Mouse (Mus musculus) forebrain, embryonic 10.5 days (tissue): ENCODE results near the gene Nrcam. TPM values are rescaled to one million over a fixed set of nuclear protein-coding genes. Genes with fewer than 3 reads are reported as not detected.

Experiments
- DNase-seq: peaks from one replicate; pipeline ENCODE4 v3.0.0-alpha.2; 2017; ENCODE audit warnings: low spot score; ENCODE audit errors: extremely low spot score
- H3K27ac ChIP-seq: fragments of 300-500 bp; sonication (generic); 2 replicates; pipeline ENCODE4 v1.5.1; 2016; ENCODE audit warnings: mild to moderate bottlenecking
- H3K27me3 ChIP-seq: fragments of 300-500 bp; sonication (generic); 2 replicates; pipeline ENCODE4 v1.6.1; 2016; ENCODE audit warnings: mild to moderate bottlenecking; ENCODE audit not compliant: poor library complexity, severe bottlenecking
- H3K36me3 ChIP-seq: fragments of 300-500 bp; sonication (generic); replicated peaks from 2 replicates; pipeline ENCODE4 v1.6.1; 2016; ENCODE audit warnings: mild to moderate bottlenecking, moderate library complexity
- H3K4me1 ChIP-seq: fragments of 300-500 bp; sonication (generic); 2 replicates; pipeline ENCODE4 v1.6.1; 2016
- H3K4me3 ChIP-seq: fragments of 300-500 bp; sonication (generic); 2 replicates; pipeline ENCODE4 v1.5.1; 2016; ENCODE audit warnings: mild to moderate bottlenecking, moderate library complexity
- H3K9me3 ChIP-seq: fragments of 300-500 bp; sonication (generic); 2 replicates; pipeline ENCODE4 v1.6.1; 2016; ENCODE audit warnings: mild to moderate bottlenecking, moderate library complexity
- WGBS: fragments of 180-500 bp; shearing (Covaris S2); methylation state at CpG from one replicate; pipeline ENCODE4 v1.1.7; 2016; 5-methylcytosine and 5-hydroxymethylcytosine counted together
- polyA plus RNA-seq: library from polyadenylated mRNA; unstranded; fragments of >200 nt; fragmentation: Nextera tagmentation; extraction: Ambion mirVana; gene quantifications from 2 replicates; pipeline ENCODE4 v1.2.1, GENCODE M21; 2016

The Nrcam gene
- polyA plus RNA-seq, 1 experiment from 2014 or later = 19.4 TPM

DNA sequence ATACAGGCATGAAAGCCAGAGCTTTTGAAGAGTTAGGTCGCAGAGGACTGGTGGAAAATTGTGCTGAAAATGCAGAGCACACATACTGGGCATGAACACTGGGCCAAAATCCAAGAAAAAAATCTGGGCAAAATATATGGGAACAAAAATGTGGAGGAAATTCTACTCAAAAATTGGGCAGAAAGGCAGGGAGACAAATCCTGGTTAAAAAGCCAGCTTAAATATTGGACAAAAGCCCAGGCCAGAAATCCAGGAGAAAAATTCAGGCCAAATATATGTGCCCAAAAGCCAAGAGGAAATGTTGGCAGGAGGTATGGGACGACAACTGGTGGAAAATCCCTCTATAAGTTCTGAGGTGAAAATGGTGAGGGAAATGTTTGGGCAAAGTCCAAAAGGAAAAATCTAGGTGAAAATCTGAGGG lies 288.3 kb downstream of the Nrcam start:
- Histone ChIP-seq H3K9me3 (no peaks in the 10 kb centered on the region), H3K27me3 (no peaks in the 10 kb centered on the region), H3K27ac (no peak overlapping the region), H3K4me3 (no peak overlapping the region), H3K4me1 (no peaks in the 10 kb centered on the region), H3K36me3 (no peaks in the 10 kb centered on the region)
- 82% methylated on average over 2 of the region's 2 CpGs for WGBS
- no peak for DNase-seq

DNA sequence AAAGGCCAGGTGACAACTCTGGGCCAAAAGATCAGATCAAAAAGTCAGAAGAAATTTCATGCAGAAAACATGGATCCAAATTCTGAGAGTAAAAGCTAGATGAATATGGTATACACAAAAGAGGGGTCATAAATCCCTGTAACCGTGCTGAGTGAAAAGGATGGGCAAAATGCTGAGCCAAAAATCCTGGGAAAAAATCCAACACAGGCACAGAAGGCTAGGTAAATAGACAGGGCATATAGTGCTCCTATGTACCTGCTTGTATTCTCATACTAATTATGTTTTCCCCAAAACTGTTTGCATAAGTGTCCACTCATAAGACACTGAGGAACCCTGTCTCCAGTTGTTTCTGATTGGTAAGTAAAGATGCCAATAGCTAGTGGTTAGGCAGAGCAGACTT lies 288.8 kb downstream of the Nrcam start:
- H3K4me3 ChIP-seq = no peak overlapping the region
- H3K27me3 ChIP-seq = no peaks in the 10 kb centered on the region
- no peaks in the 10 kb centered on the region for H3K36me3 ChIP-seq
- H3K4me1 ChIP-seq = no peaks in the 10 kb centered on the region
- no peak overlapping the region for H3K27ac ChIP-seq
- no peaks in the 10 kb centered on the region for H3K9me3 ChIP-seq
- 97% methylated on average over 1 of the region's 1 CpGs for WGBS
- DNase-seq = no peak

DNA sequence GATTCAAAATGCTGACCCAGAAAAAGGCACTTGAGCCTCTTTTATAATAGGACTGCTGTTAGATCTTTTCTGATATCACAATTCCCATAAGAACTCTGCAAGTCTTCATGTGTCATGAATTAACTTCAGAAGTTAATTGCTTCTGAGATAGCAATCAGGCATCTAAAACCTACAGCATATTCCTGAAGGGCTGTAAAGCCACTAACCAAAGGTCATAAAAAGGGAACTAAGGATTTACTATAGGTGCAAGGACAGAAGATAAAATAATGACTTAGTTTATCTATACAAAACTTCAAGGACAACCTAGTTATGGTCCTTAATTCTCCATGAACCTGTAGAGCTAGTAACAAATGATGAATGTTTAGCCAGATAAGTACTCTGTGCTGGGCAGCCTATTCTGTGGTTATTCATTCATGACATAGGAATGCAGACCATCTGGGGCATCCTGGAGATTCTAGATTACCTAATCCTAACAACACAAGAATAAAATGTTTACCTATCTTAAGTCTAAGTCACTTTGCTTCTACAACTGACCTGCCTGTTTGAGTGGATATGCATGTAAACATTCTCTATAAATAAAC lies 310.7 kb downstream of the Nrcam start:
- H3K4me1 ChIP-seq = no peaks in the 10 kb centered on the region
- no peaks in the 10 kb centered on the region for H3K27me3 ChIP-seq
- no peaks in the 10 kb centered on the region for H3K9me3 ChIP-seq
- no peaks in the 10 kb centered on the region for H3K36me3 ChIP-seq
- no peak overlapping the region for H3K4me3 ChIP-seq
- no peak for DNase-seq
- H3K27ac ChIP-seq = no peak overlapping the region

DNA sequence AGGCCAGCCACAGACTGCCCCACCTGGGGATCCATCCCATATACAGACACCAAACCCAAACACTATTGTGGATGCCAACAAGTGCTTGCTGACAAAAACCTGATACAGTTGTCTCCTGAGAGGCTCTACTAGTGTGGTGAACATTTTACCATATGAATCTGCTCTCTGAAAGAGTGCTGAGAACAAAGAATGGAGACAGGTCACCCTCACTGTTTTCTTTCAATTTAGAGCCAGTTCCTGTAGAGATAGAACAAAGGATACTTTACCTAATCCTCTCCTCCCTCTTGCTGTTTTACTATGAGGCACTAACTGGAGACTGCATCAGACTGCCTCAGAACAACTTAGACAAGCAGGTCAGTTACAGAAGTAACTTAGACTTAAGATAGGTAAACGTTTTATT lies 311.9 kb downstream of the Nrcam start:
- no peak overlapping the region for H3K4me3 ChIP-seq
- no peaks in the 10 kb centered on the region for H3K27me3 ChIP-seq
- WGBS = 12% methylated on average over 1 of the region's 1 CpGs
- no peak overlapping the region for H3K27ac ChIP-seq
- no peaks in the 10 kb centered on the region for H3K4me1 ChIP-seq
- no peak for DNase-seq
- no peaks in the 10 kb centered on the region for H3K36me3 ChIP-seq
- H3K9me3 ChIP-seq = no peaks in the 10 kb centered on the region

Other genes starting within 250 kb of the Nrcam start
- 12.7 and 15.1 TPM in 2 replicates for gene Dnajb9, start 118.6 kb upstream of the Nrcam start, polyA plus RNA-seq
- gene Pnpla8, start 107.5 kb upstream of the Nrcam start, polyA plus RNA-seq = 47.7 and 48.6 TPM in 2 replicates